Comparison of ENCODE assay signal across 8 mouse cellular contexts in genomic region chr1:106389673-106390072, GRCm38 (mm10).
DNase-seq lines count a peak whose midpoint lies in the region; ATAC-seq lines count a peak whose summit lies in the region.

No protein-coding gene starts in this region.

- H3K36me3 ChIP-seq in forebrain, embryonic 11.5 days (ENCODE audit: control insufficient read depth, insufficient read depth, low read length), result peaks cover 4% of the 10 kb centered on the region; the same call in 1 of the 2 replicates
- peaks cover 49% of the 10 kb centered on the region for H3K36me3 ChIP-seq in hindbrain, embryonic 13.5 days
- H3K36me3 ChIP-seq in neural tube, embryonic 15.5 days, result peaks cover 33% of the 10 kb centered on the region

- ATAC-seq in CD4-positive, CD25-positive, alpha-beta regulatory T cell, adult 4 months, result peak; percentile 87
- peak; percentile 69 for ATAC-seq in forebrain, embryonic 11.5 days (replicated peaks; ENCODE audit: low FRiP score)
- ATAC-seq in hindbrain, embryonic 13.5 days (ENCODE audit: low FRiP score), result peak; percentile 46; the same call in 1 of the 2 replicates
- ATAC-seq in neural tube, embryonic 15.5 days (ENCODE audit: low FRiP score), result peak; percentile 44
- ATAC-seq in monocyte, adult 5-6 weeks (replicated peaks; ENCODE audit: insufficient number of reproducible peaks, low FRiP score, low TSS enrichment, poor library complexity, severe bottlenecking), result no peak

- no peak overlapping the region for H3K9ac ChIP-seq in forebrain, embryonic 11.5 days (ENCODE audit: low read length)
- H3K9ac ChIP-seq in hindbrain, embryonic 13.5 days, result no peak overlapping the region
- H3K9ac ChIP-seq in neural tube, embryonic 15.5 days (replicated peaks), result no peak overlapping the region

- WGBS in forebrain, embryonic 11.5 days, result 26% methylated on average over 5 of the region's 5 CpGs
- WGBS in hindbrain, embryonic 13.5 days, result 22% methylated on average over 5 of the region's 5 CpGs
- WGBS in neural tube, embryonic 15.5 days, result 18% methylated on average over 5 of the region's 5 CpGs

- H3K27ac ChIP-seq in forebrain, embryonic 11.5 days (ENCODE audit: low read depth, low read length), result no peak overlapping the region
- no peak overlapping the region for H3K27ac ChIP-seq in hindbrain, embryonic 13.5 days
- H3K27ac ChIP-seq in neural tube, embryonic 15.5 days (replicated peaks), result no peak overlapping the region

- no peaks in the 10 kb centered on the region for H3K4me1 ChIP-seq in forebrain, embryonic 11.5 days (replicated peaks; ENCODE audit: control insufficient read depth, insufficient read depth, low read length)
- H3K4me1 ChIP-seq in hindbrain, embryonic 13.5 days (replicated peaks), result peaks cover 2% of the 10 kb centered on the region
- H3K4me1 ChIP-seq in neural tube, embryonic 15.5 days, result 0 out of 2 replicates have a peak, but pooled peaks cover 3% of the 10 kb centered on the region

- no peaks in the 10 kb centered on the region for H3K27me3 ChIP-seq in forebrain, embryonic 11.5 days (ENCODE audit: control insufficient read depth, insufficient read depth, low read length)
- H3K27me3 ChIP-seq in hindbrain, embryonic 13.5 days, result no peaks in the 10 kb centered on the region
- H3K27me3 ChIP-seq in neural tube, embryonic 15.5 days (replicated peaks), result no peaks in the 10 kb centered on the region

- no peak overlapping the region for H3K4me3 ChIP-seq in forebrain, embryonic 11.5 days (ENCODE audit: low read depth, low read length)
- no peak overlapping the region for H3K4me3 ChIP-seq in hindbrain, embryonic 13.5 days
- H3K4me3 ChIP-seq in neural tube, embryonic 15.5 days (replicated peaks), result no peak overlapping the region

- no peak overlapping the region for H3K4me2 ChIP-seq in forebrain, embryonic 11.5 days (ENCODE audit: low read depth, low read length, severe bottlenecking)
- no peak overlapping the region for H3K4me2 ChIP-seq in hindbrain, embryonic 13.5 days
- H3K4me2 ChIP-seq in neural tube, embryonic 15.5 days, result no peak overlapping the region

- H3K9me3 ChIP-seq in forebrain, embryonic 11.5 days (ENCODE audit: control insufficient read depth, low read length), result no peaks in the 10 kb centered on the region
- H3K9me3 ChIP-seq in hindbrain, embryonic 13.5 days, result no peaks in the 10 kb centered on the region
- H3K9me3 ChIP-seq in neural tube, embryonic 15.5 days (replicated peaks), result no peaks in the 10 kb centered on the region

- DNase-seq in 416B (ENCODE audit: low read depth), result peak; percentile 74
- DNase-seq in brain, adult 2 months (ENCODE audit: low read depth, low spot score), result peak; percentile 86
- peak; percentile 83 for DNase-seq in forebrain, embryonic 11.5 days (ENCODE audit: low spot score)
- DNase-seq in lung, adult 18-20 months, result peak; percentile 36 to 37
